In the genomic region with DNA sequence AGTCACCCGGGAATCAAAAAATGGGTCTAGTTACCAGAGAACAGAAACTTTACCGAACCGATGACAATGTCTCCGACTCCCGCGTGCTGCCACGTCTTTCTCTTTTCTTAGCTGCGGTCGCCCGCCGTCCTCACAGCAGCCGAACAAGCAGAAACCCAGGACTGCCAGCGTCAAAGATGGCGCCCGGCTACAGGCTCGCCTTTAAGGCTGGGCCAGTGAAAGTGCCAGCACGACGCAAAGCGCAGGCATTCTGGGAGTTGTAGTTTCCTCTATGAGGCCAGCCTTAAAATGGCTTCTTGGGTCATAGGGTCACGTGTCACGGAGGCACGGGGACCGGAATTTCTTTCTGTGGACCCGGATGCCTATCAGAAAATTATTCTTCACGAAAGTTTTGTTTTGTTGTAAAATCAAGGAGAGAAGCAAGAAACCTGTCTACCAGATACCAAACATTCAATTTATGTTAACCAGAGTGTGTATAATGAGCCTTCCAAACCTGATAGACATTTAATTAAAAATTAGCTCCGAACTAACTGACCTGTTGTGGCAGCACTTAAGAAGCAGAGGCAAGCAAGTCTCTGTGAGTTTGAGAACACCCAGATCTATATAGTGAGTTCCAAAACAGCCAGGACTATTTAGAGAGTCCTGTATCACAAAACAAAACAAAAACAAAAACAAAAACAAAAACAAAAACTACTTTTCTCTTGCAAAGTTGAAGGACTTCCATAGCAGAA, we compare ENCODE assay signal across 8 mouse cellular contexts. TPM values are rescaled to one million over a fixed set of nuclear protein-coding genes. Genes with fewer than 3 reads are reported as not detected.
DNase-seq lines count a peak whose midpoint lies in the region; ATAC-seq lines count a peak whose summit lies in the region.

A gene (minus strand): TSS at position 116 of the 731 bp plus-strand sequence.

- peaks cover 40% of the 10 kb centered on the region for H3K4me1 ChIP-seq in intestine, embryonic 14.5 days (replicated peaks; ENCODE audit: control insufficient read depth, insufficient read depth, low read length)

- no peaks in the 10 kb centered on the region for H3K9me3 ChIP-seq in intestine, embryonic 14.5 days (ENCODE audit: control insufficient read depth, low read length)

- peak; percentile 96 for ATAC-seq in intestine, embryonic 14.5 days (replicated peaks; ENCODE audit: low FRiP score, low TSS enrichment, low read depth)

- H3K9ac ChIP-seq in intestine, embryonic 14.5 days (ENCODE audit: low read length) = peak within 1 kb of the TSS; percentile 92

- peak; percentile 83 to 86 for DNase-seq in adrenal gland, adult 18-20 months (ENCODE audit: low spot score in 2 of 2)
- DNase-seq in embryo, embryonic 11 days = peak; percentile 99
- DNase-seq in gastrocnemius, postnatal 25 days = peak; percentile 92
- DNase-seq in intestine, embryonic 14.5 days (ENCODE audit: low spot score) = peak; percentile 95
- DNase-seq in left cerebral cortex, postnatal 14 days (ENCODE audit: low spot score in 2 of 2) = peak; percentile 94 to 97
- DNase-seq in mesoderm, embryonic 11.5 days (ENCODE audit: low read depth, low spot score) = peak; percentile 96
- peak; percentile 91 to 93 for DNase-seq in right cerebral cortex, postnatal 36 days (ENCODE audit: low spot score in 2 of 2)
- DNase-seq in yolk sac, embryonic 10.5 days (ENCODE audit: low spot score) = peak; percentile 93

- intact Hi-C loops in left cerebral cortex, postnatal 14 days (cut with DNase I) = loop anchor here (5.0 kb wide), 1 partner anchor 246 kb away; a partner anchor contains a TSS

- 2% methylated on average over 26 of the region's 26 CpGs for WGBS in intestine, embryonic 14.5 days

- no peaks in the 10 kb centered on the region for H3K27me3 ChIP-seq in intestine, embryonic 14.5 days (replicated peaks; ENCODE audit: control insufficient read depth, insufficient read depth, low read length)

- peak within 1 kb of the TSS; percentile 93 for H3K4me2 ChIP-seq in intestine, embryonic 14.5 days (ENCODE audit: low read length)

- H3K4me3 ChIP-seq in intestine, embryonic 14.5 days (ENCODE audit: low read depth, low read length) = peak within 1 kb of the TSS; percentile 93

- peaks cover 35% of the 10 kb centered on the region for H3K36me3 ChIP-seq in intestine, embryonic 14.5 days (ENCODE audit: control insufficient read depth, insufficient read depth, low read length)

- H3K27ac ChIP-seq in intestine, embryonic 14.5 days (ENCODE audit: low read depth) = peak within 1 kb of the TSS; percentile 91

RNA-seq across cellular contexts. Expression of the gene that starts here (rescaled TPM):
- total RNA-seq in adrenal gland, adult 18-20 months (2021) = 10 to 100 TPM; 24.4 to 26.2 TPM
- 10 to 100 TPM; 22.2 to 28.3 TPM for total RNA-seq in gastrocnemius, postnatal 25 days (2021)
- 11.7 and 11.9 TPM in 2 replicates for polyA plus RNA-seq in intestine, embryonic 14.5 days (2014; fragmentation: Nextera tagmentation; extraction: Ambion mirVana)
- total RNA-seq in left cerebral cortex, postnatal 14 days (2021) = 10 to 100 TPM; 24.9 to 26.0 TPM

Comparison
In these comparisons a context has a peak if more than half of its experiments do, and no peak if none do; other contexts are left out.
1. Peak in every context shown above with its lines: DNase-seq, ATAC-seq, H3K4me3 ChIP-seq and H3K27ac ChIP-seq.